ENCODE assay signal across 8 mouse cellular contexts in the genomic region with DNA sequence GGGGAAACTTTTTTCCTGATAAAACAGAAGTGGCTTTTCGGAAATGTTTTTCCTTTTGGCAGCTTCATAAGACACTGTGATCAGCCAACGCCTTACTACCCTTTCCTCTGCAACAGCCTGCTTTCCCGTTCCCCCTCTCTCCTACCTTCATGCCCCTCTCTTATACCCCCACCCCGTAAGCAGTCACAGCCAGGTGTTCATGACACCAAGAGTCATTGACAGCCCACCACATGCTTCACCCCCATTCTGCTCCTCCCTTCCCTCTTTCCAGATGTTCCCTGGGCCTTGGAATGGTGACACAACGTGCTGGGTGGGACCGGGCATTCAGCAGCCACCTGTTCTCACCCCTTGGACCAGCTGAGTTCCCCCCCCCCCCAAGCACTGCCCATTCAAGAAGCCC.
"Had no signal": no experiment of that assay in that cellular context is flagged by ENCODE, and none has a peak within 500 bp of the region (broad histone marks: within the 10 kb centered on the region; RNA-seq: fewer than 3 reads in every experiment).

No protein-coding gene starts in this region.

- H3K27ac ChIP-seq: intestine, embryonic 15.5 days; limb, embryonic 13.5 days; liver, embryonic 15.5 days; midbrain, embryonic 12.5 days had no signal

- H3K27me3 ChIP-seq: intestine, embryonic 15.5 days had no signal

- H3K9me3 ChIP-seq: intestine, embryonic 15.5 days; kidney, embryonic 15.5 days; limb, embryonic 10.5 days; limb, embryonic 13.5 days; liver, embryonic 12.5 days; liver, embryonic 15.5 days; midbrain, embryonic 12.5 days had no signal

- H3K9ac ChIP-seq: limb, embryonic 13.5 days had no signal

- ATAC-seq: midbrain, embryonic 16.5 days had no signal

- H3K36me3 ChIP-seq: intestine, embryonic 15.5 days; kidney, embryonic 15.5 days; limb, embryonic 10.5 days; limb, embryonic 13.5 days; liver, embryonic 12.5 days; liver, embryonic 15.5 days; midbrain, embryonic 12.5 days had no signal
